9 mouse cellular contexts compared by ENCODE assay signal in genomic region chr5:112215801-112216251, GRCm38 (mm10). TPM values are rescaled to one million over a fixed set of nuclear protein-coding genes. Genes with fewer than 3 reads are reported as not detected.
A peak's percentile ranks its signal among the peaks of the same experiment; 100 is the strongest.
DNase-seq lines count a peak whose midpoint lies in the region; ATAC-seq and TF ChIP-seq lines count a peak whose summit lies in the region.
"Had no signal": no experiment of that assay in that cellular context is flagged by ENCODE, and none has a peak within 500 bp of the region (broad histone marks: within the 10 kb centered on the region; RNA-seq: fewer than 3 reads in every experiment).

No protein-coding gene starts in this region.

- 52% methylated on average over 9 of the region's 9 CpGs for WGBS in kidney, adult 2 months
- WGBS in heart, embryonic 16.5 days: 46% methylated on average over 9 of the region's 9 CpGs
- 20% methylated on average over 9 of the region's 9 CpGs for WGBS in midbrain, embryonic 10.5 days

- no peak for ATAC-seq in heart, embryonic 16.5 days (replicated peaks; ENCODE audit: extremely low read depth, insufficient read depth, low FRiP score)
- no peak for ATAC-seq in cerebellum, adult (ENCODE audit: insufficient number of reproducible peaks, low FRiP score, low TSS enrichment)

- H3K4me3 ChIP-seq in kidney, adult 2 months (ENCODE audit: insufficient read depth, low read depth, low read length): no peak overlapping the region
- H3K4me3 ChIP-seq in cortical plate, adult 2 months (ENCODE audit: insufficient read depth, low read length): no peak overlapping the region
- no peak overlapping the region for H3K4me3 ChIP-seq in heart, embryonic 16.5 days (ENCODE audit: low read length)
- H3K4me3 ChIP-seq in midbrain, embryonic 10.5 days: peak overlapping the region; percentile 40

- H3K27ac ChIP-seq in kidney, adult 2 months (ENCODE audit: insufficient read depth, low read depth, low read length): no peak overlapping the region
- H3K27ac ChIP-seq in cortical plate, adult 2 months (ENCODE audit: insufficient read depth, low read length): no peak overlapping the region
- H3K27ac ChIP-seq in heart, embryonic 16.5 days (ENCODE audit: low read length): peak overlapping the region; percentile 19
- H3K27ac ChIP-seq in midbrain, embryonic 10.5 days (replicated peaks): peak overlapping the region; percentile 80

- H3K4me2 ChIP-seq in heart, embryonic 16.5 days (ENCODE audit: low read depth, low read length): peak overlapping the region; percentile 10

- H3K36me3 ChIP-seq in kidney, adult 2 months (ENCODE audit: control insufficient read depth, insufficient read depth, low read length): no peaks in the 10 kb centered on the region
- H3K36me3 ChIP-seq in heart, embryonic 16.5 days (ENCODE audit: control insufficient read depth, insufficient read depth): no peaks in the 10 kb centered on the region
- H3K36me3 ChIP-seq in midbrain, embryonic 10.5 days: peaks cover 36% of the 10 kb centered on the region
- H3K36me3 ChIP-seq: G1E had no signal

- H3K9me3 ChIP-seq in heart, embryonic 16.5 days (replicated peaks; ENCODE audit: control insufficient read depth, low read length): no peaks in the 10 kb centered on the region
- H3K9me3 ChIP-seq in midbrain, embryonic 10.5 days (replicated peaks): no peaks in the 10 kb centered on the region

- TF ChIP-seq POLR2A in kidney, adult 2 months (IDR thresholded peaks at IDR 0.05; ENCODE audit: low read depth, low read length): no peak
- TF ChIP-seq POLR2A in cortical plate, adult 2 months (IDR thresholded peaks at IDR 0.05; ENCODE audit: extremely low read depth, insufficient read depth, low read length): peak; percentile 49; the same call in 1 of the 2 replicates

- no peak overlapping the region for H3K9ac ChIP-seq in heart, embryonic 16.5 days (ENCODE audit: low read length)

- H3K27me3 ChIP-seq in kidney, adult 2 months (replicated peaks; ENCODE audit: control insufficient read depth, insufficient read depth, low read length): no peaks in the 10 kb centered on the region
- peaks cover 15% of the 10 kb centered on the region for H3K27me3 ChIP-seq in heart, embryonic 16.5 days (ENCODE audit: control insufficient read depth, insufficient read depth, low read length)
- no peaks in the 10 kb centered on the region for H3K27me3 ChIP-seq in midbrain, embryonic 10.5 days (ENCODE audit: low read depth, poor library complexity, severe bottlenecking)

- no peaks in the 10 kb centered on the region for H3K4me1 ChIP-seq in kidney, adult 2 months (ENCODE audit: control insufficient read depth, insufficient read depth, low read length)
- H3K4me1 ChIP-seq in cortical plate, adult 2 months (ENCODE audit: control insufficient read depth, insufficient read depth, low read length): no peaks in the 10 kb centered on the region
- peaks cover 2% of the 10 kb centered on the region for H3K4me1 ChIP-seq in heart, embryonic 16.5 days (ENCODE audit: control insufficient read depth, insufficient read depth, low read length)
- H3K4me1 ChIP-seq in midbrain, embryonic 10.5 days: peaks cover 87% of the 10 kb centered on the region

- no peak for TF ChIP-seq CTCF in kidney, adult 2 months (conservative IDR thresholded peaks at IDR 0.05; ENCODE audit: insufficient read depth, insufficient read length, low read depth, low read length)
- no peak for TF ChIP-seq CTCF in cortical plate, adult 2 months (IDR thresholded peaks at IDR 0.05; ENCODE audit: extremely low read depth, insufficient read depth, low read length)

- peak; percentile 43 for DNase-seq in kidney, adult 2 months
- no peak for DNase-seq in kidney, adult 11 months
- peak; percentile 42 for DNase-seq in midbrain, embryonic 10.5 days (ENCODE audit: low spot score)
- no peak for DNase-seq in cerebellum, adult 9-11 months
- no peak for DNase-seq in ovary, postnatal 14 days (ENCODE audit: low spot score)

RNA-seq across cellular contexts. Expression of gene Cryba4, which starts 36.5 kb away (rescaled TPM):
- 0.35 TPM in 1 of 2 replicates, not detected in the other for polyA plus RNA-seq in kidney, adult 2 months (2012; rRNA removed)
- 1.7 and 2.2 TPM in 2 replicates for polyA plus RNA-seq in cortical plate, adult 2 months (2012; rRNA removed)
- 1.6 and 2.0 TPM in 2 replicates for polyA plus RNA-seq in heart, embryonic 16.5 days (2015; fragmentation: Nextera tagmentation; extraction: Ambion mirVana)
- polyA plus RNA-seq in midbrain, embryonic 10.5 days (2016; fragmentation: Nextera tagmentation; extraction: Ambion mirVana): 0.43 and 1.4 TPM in 2 replicates

RNA-seq across cellular contexts. Expression of gene Crybb1, which starts 39.8 kb away (rescaled TPM):
- 0.14 TPM in 1 of 2 replicates, not detected in the other for polyA plus RNA-seq in kidney, adult 2 months (2012; rRNA removed)
- polyA plus RNA-seq in cortical plate, adult 2 months (2012; rRNA removed): 7.5 and 8.2 TPM in 2 replicates
- 1.5 TPM in 2 replicates for polyA plus RNA-seq in heart, embryonic 16.5 days (2015; fragmentation: Nextera tagmentation; extraction: Ambion mirVana)
- polyA plus RNA-seq in midbrain, embryonic 10.5 days (2016; fragmentation: Nextera tagmentation; extraction: Ambion mirVana): 0.41 and 0.91 TPM in 2 replicates
- polyA plus RNA-seq: G1E had no signal

Comparison
In these comparisons a context has a peak if more than half of its experiments do, and no peak if none do; other contexts are left out.
1. DNase-seq: peak in kidney, adult 2 months (single experiment) and midbrain, embryonic 10.5 days (single experiment); none in kidney, adult 11 months (single experiment), cerebellum, adult 9-11 months (single experiment) and ovary, postnatal 14 days (single experiment).
2. H3K27ac ChIP-seq: peak in heart, embryonic 16.5 days (single experiment) and midbrain, embryonic 10.5 days (single experiment); none in kidney, adult 2 months (single experiment) and cortical plate, adult 2 months (single experiment).